Mouse (Mus musculus): ENCODE data around the gene Jup. TPM values are rescaled to one million over a fixed set of nuclear protein-coding genes. Genes with fewer than 3 reads are reported as not detected.
A peak's percentile ranks its signal among the peaks of the same experiment; 100 is the strongest.

Jup gene
- polyA plus RNA-seq, 1 experiment from 2014 or later, result 53.6 TPM

- Histone ChIP-seq H3K27ac (no peak overlapping the region), H3K4me3 (no peak overlapping the region), H3K4me1 (replicated peaks) (peaks cover 76% of the 10 kb centered on the region), H3K27me3 (ENCODE audit: insufficient read depth, poor library complexity, severe bottlenecking) (peaks cover 42% of the 10 kb centered on the region), H3K9me3 (no peaks in the 10 kb centered on the region), H3K36me3 (no peaks in the 10 kb centered on the region)
- DNase-seq (ENCODE audit: low spot score), result no peak
- 82% methylated on average over 7 of the region's 7 CpGs for WGBS
These were observed 3.8 kb downstream of the Jup start for GRCm38 (mm10) chr11:100393733-100394132.

- WGBS, result 78% methylated on average over 5 of the region's 5 CpGs
- H3K27ac ChIP-seq, result no peak overlapping the region
- peaks cover 79% of the 10 kb centered on the region for H3K4me1 ChIP-seq (replicated peaks)
- no peak overlapping the region for H3K4me3 ChIP-seq
- no peak for DNase-seq (ENCODE audit: low spot score)
- H3K36me3 ChIP-seq, result no peaks in the 10 kb centered on the region
- no peaks in the 10 kb centered on the region for H3K9me3 ChIP-seq
- peaks cover 42% of the 10 kb centered on the region for H3K27me3 ChIP-seq (ENCODE audit: insufficient read depth, poor library complexity, severe bottlenecking)
These were observed 4.6 kb downstream of the Jup start for GRCm38 (mm10) chr11:100392958-100393357.

- Histone ChIP-seq H3K27me3 (ENCODE audit: insufficient read depth, poor library complexity, severe bottlenecking) (peaks cover 37% of the 10 kb centered on the region), H3K27ac (no peak overlapping the region), H3K36me3 (no peaks in the 10 kb centered on the region), H3K4me3 (no peak overlapping the region), H3K9me3 (no peaks in the 10 kb centered on the region), H3K4me1 (replicated peaks) (peaks cover 76% of the 10 kb centered on the region)
- DNase-seq (ENCODE audit: low spot score), result no peak
- WGBS, result 88% methylated on average over 7 of the region's 7 CpGs
These were observed 5.6 kb downstream of the Jup start for GRCm38 (mm10) chr11:100391884-100392345.

- Histone ChIP-seq H3K27me3 (ENCODE audit: insufficient read depth, poor library complexity, severe bottlenecking) (peaks cover 31% of the 10 kb centered on the region), H3K36me3 (no peaks in the 10 kb centered on the region), H3K4me1 (replicated peaks) (peaks cover 76% of the 10 kb centered on the region), H3K4me3 (0 out of 2 replicates have a peak overlapping the region, but pooled peaks have one; percentile 12), H3K9me3 (no peaks in the 10 kb centered on the region), H3K27ac (peak overlapping the region; percentile 74)
- WGBS, result 69% methylated on average over 9 of the region's 9 CpGs
- peak; percentile 33 for DNase-seq (ENCODE audit: low spot score)
These were observed 6.3 kb downstream of the Jup start for GRCm38 (mm10) chr11:100391081-100391883.

GRCm38 (mm10) chr11:100389931-100390445 is 7.6 kb downstream of the Jup start:
- H3K4me1 ChIP-seq (replicated peaks), result peaks cover 65% of the 10 kb centered on the region
- no peak for DNase-seq (ENCODE audit: low spot score)
- peaks cover 11% of the 10 kb centered on the region for H3K36me3 ChIP-seq
- H3K27ac ChIP-seq, result peak overlapping the region; percentile 74
- H3K9me3 ChIP-seq, result no peaks in the 10 kb centered on the region
- peaks cover 18% of the 10 kb centered on the region for H3K27me3 ChIP-seq (ENCODE audit: insufficient read depth, poor library complexity, severe bottlenecking)
- 46% methylated on average over 8 of the region's 8 CpGs for WGBS
- H3K4me3 ChIP-seq, result no peak overlapping the region

- Histone ChIP-seq H3K36me3 (peaks cover 20% of the 10 kb centered on the region), H3K9me3 (no peaks in the 10 kb centered on the region), H3K4me3 (no peak overlapping the region), H3K4me1 (replicated peaks) (peaks cover 57% of the 10 kb centered on the region), H3K27me3 (ENCODE audit: insufficient read depth, poor library complexity, severe bottlenecking) (peaks cover 5% of the 10 kb centered on the region), H3K27ac (no peak overlapping the region)
- no peak for DNase-seq (ENCODE audit: low spot score)
- 83% methylated on average over 6 of the region's 6 CpGs for WGBS
These were observed 9.0 kb downstream of the Jup start for GRCm38 (mm10) chr11:100388588-100388987.

GRCm38 (mm10) chr11:100387589-100388375 is 9.8 kb downstream of the Jup start:
- peaks cover 28% of the 10 kb centered on the region for H3K36me3 ChIP-seq
- 63% methylated on average over 14 of the region's 14 CpGs for WGBS
- peaks cover 54% of the 10 kb centered on the region for H3K4me1 ChIP-seq (replicated peaks)
- H3K9me3 ChIP-seq, result no peaks in the 10 kb centered on the region
- no peak overlapping the region for H3K4me3 ChIP-seq
- no peak for DNase-seq (ENCODE audit: low spot score)
- H3K27ac ChIP-seq, result peak overlapping the region; percentile 36; the same call in 1 of the 2 replicates
- no peaks in the 10 kb centered on the region for H3K27me3 ChIP-seq (ENCODE audit: insufficient read depth, poor library complexity, severe bottlenecking)

- H3K9me3 ChIP-seq, result no peaks in the 10 kb centered on the region
- no peaks in the 10 kb centered on the region for H3K27me3 ChIP-seq (ENCODE audit: insufficient read depth, poor library complexity, severe bottlenecking)
- DNase-seq (ENCODE audit: low spot score), result no peak
- 85% methylated on average over 6 of the region's 6 CpGs for WGBS
- H3K27ac ChIP-seq, result no peak overlapping the region
- no peak overlapping the region for H3K4me3 ChIP-seq
- H3K4me1 ChIP-seq (replicated peaks), result peaks cover 50% of the 10 kb centered on the region
- peaks cover 35% of the 10 kb centered on the region for H3K36me3 ChIP-seq
These were observed 10.5 kb downstream of the Jup start for GRCm38 (mm10) chr11:100387111-100387510.

- H3K4me3 ChIP-seq, result no peak overlapping the region
- peaks cover 40% of the 10 kb centered on the region for H3K36me3 ChIP-seq
- no peaks in the 10 kb centered on the region for H3K9me3 ChIP-seq
- peaks cover 50% of the 10 kb centered on the region for H3K4me1 ChIP-seq (replicated peaks)
- 51% methylated on average over 5 of the region's 5 CpGs for WGBS
- H3K27ac ChIP-seq, result peak overlapping the region; percentile 19; the same call in 1 of the 2 replicates
- H3K27me3 ChIP-seq (ENCODE audit: insufficient read depth, poor library complexity, severe bottlenecking), result no peaks in the 10 kb centered on the region
- DNase-seq (ENCODE audit: low spot score), result no peak
These were observed 11.0 kb downstream of the Jup start for GRCm38 (mm10) chr11:100386586-100386985.

GRCm38 (mm10) chr11:100385016-100385415 is 12.5 kb downstream of the Jup start:
- Histone ChIP-seq H3K27me3 (ENCODE audit: insufficient read depth, poor library complexity, severe bottlenecking) (no peaks in the 10 kb centered on the region), H3K36me3 (peaks cover 53% of the 10 kb centered on the region), H3K4me3 (no peak overlapping the region), H3K9me3 (no peaks in the 10 kb centered on the region), H3K27ac (no peak overlapping the region), H3K4me1 (replicated peaks) (peaks cover 35% of the 10 kb centered on the region)
- WGBS, result 80% methylated on average over 3 of the region's 3 CpGs
- DNase-seq (ENCODE audit: low spot score), result no peak

- peaks cover 18% of the 10 kb centered on the region for H3K4me1 ChIP-seq (replicated peaks)
- no peaks in the 10 kb centered on the region for H3K9me3 ChIP-seq
- no peaks in the 10 kb centered on the region for H3K27me3 ChIP-seq (ENCODE audit: insufficient read depth, poor library complexity, severe bottlenecking)
- no peak overlapping the region for H3K4me3 ChIP-seq
- no peak overlapping the region for H3K27ac ChIP-seq
- 81% methylated on average over 6 of the region's 6 CpGs for WGBS
- H3K36me3 ChIP-seq, result peaks cover 72% of the 10 kb centered on the region
- DNase-seq (ENCODE audit: low spot score), result no peak
These were observed 14.9 kb downstream of the Jup start for GRCm38 (mm10) chr11:100382682-100383081.

GRCm38 (mm10) chr11:100379311-100379710 is 18.3 kb downstream of the Jup start:
- Histone ChIP-seq H3K36me3 (peaks cover 83% of the 10 kb centered on the region), H3K4me3 (no peak overlapping the region), H3K27me3 (ENCODE audit: insufficient read depth, poor library complexity, severe bottlenecking) (no peaks in the 10 kb centered on the region), H3K27ac (no peak overlapping the region), H3K9me3 (no peaks in the 10 kb centered on the region), H3K4me1 (replicated peaks) (0 out of 2 replicates have a peak, but pooled peaks cover 4% of the 10 kb centered on the region)
- no peak for DNase-seq (ENCODE audit: low spot score)
- WGBS, result 93% methylated on average over 4 of the region's 4 CpGs
